Mouse (Mus musculus) gastrocnemius, adult 2 months (tissue): Measurements from ENCODE around the gene Anxa11. TPM values are rescaled to one million over a fixed set of nuclear protein-coding genes. Genes with fewer than 3 reads are reported as not detected.
"Not testable (repeated sequence)": the region's sequence is repeated elsewhere in the genome, so short reads cannot be mapped to it uniquely, and the experiment has no call there.

Experiments used
- DNase-seq: peaks from one replicate; pipeline ENCODE4 v3.0.0; 2022
- H3K27ac ChIP-seq: fragments of 200-600 bp; 2 replicates; pipeline ENCODE4 v1.8.1; 2022; ENCODE audit warnings: mild to moderate bottlenecking
- H3K4me3 ChIP-seq: fragments of 200-600 bp; 2 replicates; pipeline ENCODE4 v1.8.1; 2022; ENCODE audit warnings: mild to moderate bottlenecking, moderate library complexity
- CTCF ChIP-seq: fragments of 200-600 bp; IDR thresholded peaks from 2 replicates; pipeline ENCODE4 v1.8.1; 2022; ENCODE audit warnings: antibody characterized with exemption, mild to moderate bottlenecking, moderate library complexity
- intact Hi-C: fragments of 180-260 bp; cut with DNase I; formaldehyde crosslinking; loops from one replicate; pipeline ENCODE4 v1.15.1; 2025
- total RNA-seq, 2 experiments: library from RNA; stranded (reverse); gene quantifications; 2 replicates each; pipeline ENCODE4 v1.2.3; 2021

The Anxa11 gene
- total RNA-seq, 2 experiments from 2014 or later = 97.4 to 99.1 TPM

DNA sequence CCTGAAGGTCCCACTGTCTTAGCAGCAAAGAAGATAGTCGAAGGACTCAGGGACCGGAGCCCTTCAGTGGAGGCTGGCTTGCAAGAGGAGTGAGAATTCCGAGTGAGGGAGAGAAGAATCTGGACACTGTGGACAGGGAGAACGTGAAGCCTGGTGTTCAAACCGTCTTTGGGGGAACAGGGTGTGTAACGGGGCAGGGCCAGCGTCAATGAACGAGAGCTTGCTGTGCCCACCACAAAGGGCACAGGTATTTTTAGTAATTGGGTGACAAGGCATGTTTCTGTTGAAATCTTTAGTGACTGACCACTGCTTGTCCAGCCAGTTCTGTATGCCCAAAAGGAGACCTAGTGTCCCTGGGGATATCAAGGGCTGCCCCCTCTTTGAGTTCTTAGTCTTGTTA lies 4.6 kb downstream of the Anxa11 start:
- TF ChIP-seq CTCF = no peak
- Histone ChIP-seq H3K27ac (peak overlapping the region; percentile 81), H3K4me3 (peak overlapping the region; percentile 18)
- peak; percentile 56 for DNase-seq
- intact Hi-C loops = no loop called here

DNA sequence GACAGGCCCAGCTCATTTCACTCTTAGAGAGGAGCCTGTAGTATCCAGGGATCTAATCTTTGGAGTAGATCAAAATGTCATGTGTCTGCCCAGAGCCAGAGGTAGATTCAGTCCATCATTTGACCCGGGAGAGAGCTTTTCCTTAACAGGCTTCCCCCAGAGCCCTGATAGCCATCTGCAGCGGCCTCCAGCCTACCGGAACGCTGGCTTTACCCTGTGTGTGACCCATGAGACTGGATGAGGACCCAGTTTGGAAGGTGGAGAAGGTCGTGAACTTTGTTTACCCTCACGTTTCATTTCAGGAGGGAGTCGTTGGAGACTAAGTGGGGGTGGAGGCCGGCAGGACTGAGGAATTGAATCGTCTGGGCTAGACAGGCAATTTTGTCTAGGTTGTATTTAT lies 5.7 kb downstream of the Anxa11 start:
- DNase-seq = no peak
- H3K27ac ChIP-seq = peak overlapping the region; percentile 81
- intact Hi-C loops = no loop called here
- peak overlapping the region; percentile 15; the same call in 1 of the 2 replicates for H3K4me3 ChIP-seq
- no peak for TF ChIP-seq CTCF

DNA sequence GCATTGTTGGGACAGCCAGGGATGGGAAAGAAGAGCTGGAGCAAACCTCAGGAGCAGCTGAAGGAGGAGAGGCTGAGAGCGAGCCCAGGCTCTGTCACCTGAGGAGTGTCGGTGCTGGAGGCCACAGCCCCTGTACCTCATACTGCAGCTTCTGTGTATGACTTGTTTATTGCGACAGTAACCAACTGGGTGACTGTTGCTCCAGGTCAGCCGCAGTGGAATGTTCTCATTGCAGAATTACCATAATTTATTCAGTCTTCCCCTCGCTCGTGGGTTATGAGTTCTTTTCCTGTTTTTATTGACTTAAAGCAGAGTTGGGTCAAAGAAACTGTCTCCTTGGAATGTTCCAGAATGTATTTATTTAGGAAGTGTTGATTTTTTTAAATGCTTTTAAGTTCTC lies 6.3 kb downstream of the Anxa11 start:
- Histone ChIP-seq H3K27ac (peak overlapping the region; percentile 81), H3K4me3 (no peak overlapping the region; the same call in 1 of the 2 replicates)
- no peak for TF ChIP-seq CTCF
- intact Hi-C loops = no loop called here
- no peak for DNase-seq

DNA sequence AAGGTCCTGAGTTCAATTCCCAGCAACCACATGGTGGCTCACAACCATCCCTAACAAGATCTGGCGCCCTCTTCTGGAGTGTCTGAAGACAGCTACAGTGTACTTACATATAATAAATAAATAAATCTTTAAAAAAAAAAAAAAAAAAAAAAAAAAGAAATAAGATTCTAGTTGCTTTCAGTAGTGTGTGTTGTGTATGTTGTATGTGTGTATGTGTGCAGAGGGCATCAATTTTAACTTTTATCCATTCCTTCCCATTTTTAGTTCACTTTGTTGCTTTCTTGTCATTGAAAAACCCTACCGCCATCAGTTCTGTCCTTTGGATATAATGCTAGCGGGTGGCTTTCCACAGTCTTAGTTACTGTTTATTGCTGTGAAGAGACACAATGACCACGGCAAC lies 6.8 kb downstream of the Anxa11 start:
- H3K4me3 ChIP-seq, intact Hi-C loops, DNase-seq, H3K27ac ChIP-seq: not testable (repeated sequence)

DNA sequence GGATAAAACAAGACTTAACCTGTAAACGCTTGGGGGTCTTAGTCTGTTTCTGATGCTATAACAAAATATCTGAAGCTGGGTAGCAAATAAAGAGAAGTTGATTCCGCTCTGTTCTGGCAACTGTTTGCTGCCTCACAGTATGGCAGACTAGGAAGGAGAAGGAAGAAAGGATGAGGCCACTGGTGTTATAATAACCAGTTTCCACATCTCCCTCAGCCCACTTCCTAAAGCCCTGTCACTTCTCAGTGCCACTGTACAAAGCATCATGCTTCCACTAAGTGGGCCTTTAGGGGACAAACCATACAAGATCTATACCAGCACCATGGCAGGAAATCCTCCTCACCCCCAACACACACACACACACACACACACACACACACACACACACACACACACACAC lies 8.5 kb downstream of the Anxa11 start:
- intact Hi-C loops = no loop called here
- no peak overlapping the region for H3K4me3 ChIP-seq
- peak overlapping the region; percentile 38 for H3K27ac ChIP-seq
- TF ChIP-seq CTCF = no peak
- DNase-seq = no peak

DNA sequence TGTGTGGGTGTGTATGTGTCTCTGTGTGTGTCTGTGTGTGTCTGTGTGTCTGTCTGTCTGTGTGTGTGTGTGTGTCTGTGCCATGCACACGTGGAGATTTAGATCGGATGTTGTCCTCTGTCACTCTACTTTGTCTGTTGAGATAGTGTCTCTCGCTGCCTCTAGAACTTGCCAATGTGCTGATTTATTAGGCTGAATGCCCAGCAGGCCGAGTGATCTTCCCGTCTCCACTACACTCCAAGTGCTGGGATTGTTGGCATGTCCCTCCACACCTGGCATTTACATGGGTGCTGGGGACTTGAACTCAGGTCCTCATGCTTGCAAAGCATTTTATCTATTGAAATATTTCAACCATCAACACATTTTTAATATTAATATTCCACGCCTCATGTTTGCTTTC lies 9.2 kb downstream of the Anxa11 start:
- DNase-seq = peak; percentile 46
- peak overlapping the region; percentile 69 for H3K27ac ChIP-seq

DNA sequence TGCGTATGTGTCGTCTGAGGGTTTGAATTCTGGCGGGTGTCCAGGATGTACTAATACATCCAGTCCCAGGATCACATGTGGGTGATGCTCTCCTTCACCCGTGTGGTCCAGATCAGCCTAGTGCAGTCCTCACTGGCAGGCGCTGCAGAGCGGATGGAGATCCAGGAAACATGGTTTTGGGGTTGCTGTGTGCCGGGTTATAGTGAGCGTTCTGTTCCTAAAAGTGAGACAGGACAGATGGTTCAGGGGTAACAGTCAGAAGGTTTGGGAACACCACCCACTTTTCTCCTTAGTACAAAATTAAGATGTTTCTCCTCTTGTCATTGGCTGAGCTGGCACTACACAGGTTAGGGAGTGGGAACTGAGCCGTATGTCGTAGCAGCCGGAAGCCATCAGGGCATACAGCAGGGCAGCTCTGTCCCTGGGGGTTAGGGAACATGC lies 10.2 kb downstream of the Anxa11 start:
- peak overlapping the region; percentile 69 for H3K27ac ChIP-seq
- TF ChIP-seq CTCF = no peak
- intact Hi-C loops = no loop called here
- H3K4me3 ChIP-seq = no peak overlapping the region
- no peak for DNase-seq

More for the DNA sequence above, 9.2 kb downstream of the Anxa11 start:
- no peak overlapping the region for H3K4me3 ChIP-seq
- intact Hi-C loops = no loop called here
- no peak for TF ChIP-seq CTCF

DNA sequence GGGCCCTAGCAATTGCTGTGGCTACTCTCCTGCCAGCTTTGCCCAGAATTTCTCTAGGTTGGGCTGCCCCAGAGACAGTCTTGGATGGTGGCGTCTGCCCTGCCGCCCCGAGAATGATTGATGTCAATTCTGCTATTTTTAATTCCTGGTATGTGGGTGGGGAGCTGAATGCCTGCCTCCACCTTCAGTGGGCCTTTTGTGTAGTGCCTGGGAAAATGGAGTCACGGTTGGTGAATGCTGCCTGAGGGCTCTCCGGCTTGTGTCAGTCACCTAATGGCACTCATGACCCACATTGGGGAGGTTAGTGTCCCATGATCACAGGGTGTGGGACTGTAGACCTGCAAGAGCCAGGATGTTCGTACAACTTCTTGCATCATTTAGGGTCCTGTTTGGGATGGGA lies 11.3 kb downstream of the Anxa11 start:
- no peak overlapping the region for H3K4me3 ChIP-seq
- no peak for TF ChIP-seq CTCF
- no peak for DNase-seq
- intact Hi-C loops = no loop called here
- peak overlapping the region; percentile 69 for H3K27ac ChIP-seq

DNA sequence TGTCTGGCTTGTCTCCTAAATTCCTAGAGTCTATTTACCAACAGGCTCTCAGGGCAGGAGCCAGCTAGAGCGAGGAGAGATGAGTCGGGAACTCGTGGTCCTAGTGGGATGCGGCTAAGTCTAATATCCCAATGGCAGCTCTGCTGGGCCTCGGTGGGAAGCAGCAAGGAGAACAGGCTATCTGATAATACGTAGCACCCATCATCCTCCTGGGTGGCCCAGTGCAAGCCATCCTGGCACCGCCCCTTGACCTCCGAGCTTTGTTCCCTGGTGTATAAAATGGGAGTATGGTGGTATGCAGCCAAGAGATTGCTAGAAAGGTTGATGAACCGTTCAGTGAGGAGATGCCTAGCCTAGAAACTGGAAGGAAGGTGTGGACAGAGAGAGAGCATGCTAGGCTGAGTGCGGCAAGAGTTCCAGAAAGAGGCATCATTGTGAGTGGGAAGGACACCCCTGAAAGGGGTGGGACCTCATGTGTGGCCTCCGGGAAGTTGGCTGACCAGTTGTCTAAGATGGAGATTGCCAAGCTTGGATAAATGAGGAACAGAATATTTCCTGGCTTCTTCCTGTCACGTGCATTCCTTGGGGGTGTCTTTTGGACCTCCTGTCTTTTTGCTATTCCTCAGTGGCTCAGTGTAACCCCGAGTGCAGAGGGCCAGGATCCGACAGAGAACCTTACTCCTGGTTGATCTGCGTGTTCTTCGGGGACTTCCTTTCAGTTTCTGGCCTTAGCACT lies 11.9 kb downstream of the Anxa11 start:
- TF ChIP-seq CTCF = no peak
- intact Hi-C loops = no loop called here
- H3K27ac ChIP-seq = peak overlapping the region; percentile 69
- no peak for DNase-seq
- peak overlapping the region; percentile 23; the same call in 1 of the 2 replicates for H3K4me3 ChIP-seq

DNA sequence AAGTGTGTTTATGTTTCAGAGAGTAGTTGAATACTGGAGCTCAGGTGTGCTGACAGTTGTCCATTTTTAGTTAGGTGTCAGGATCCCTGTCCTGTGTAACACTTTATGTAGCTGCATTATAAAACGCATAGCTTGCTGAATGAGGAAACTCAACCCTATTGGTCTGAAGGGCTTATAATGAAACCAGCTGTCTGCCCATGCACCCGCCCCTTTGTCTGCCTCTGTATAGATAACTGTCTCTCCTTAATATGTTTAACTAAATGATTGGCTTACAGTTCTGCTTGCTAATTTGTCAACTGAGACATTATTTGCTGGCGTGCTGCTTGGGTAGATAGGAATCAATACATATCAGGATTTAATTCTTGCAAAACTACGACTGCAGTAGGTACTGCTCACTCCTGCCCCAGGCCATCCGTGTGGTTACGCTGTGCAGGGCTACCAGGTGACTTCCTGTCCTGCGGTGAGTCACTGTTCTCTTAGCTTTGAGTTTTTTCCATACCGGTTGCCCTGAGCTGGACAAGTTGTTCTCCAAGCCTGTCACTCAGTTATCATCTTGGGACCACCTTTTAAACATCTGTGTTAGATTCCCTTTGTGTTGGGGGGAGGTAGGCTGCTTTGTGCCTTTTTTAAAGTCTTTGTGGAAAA lies 13.4 kb downstream of the Anxa11 start:
- intact Hi-C loops = no loop called here
- no peak for TF ChIP-seq CTCF
- H3K27ac ChIP-seq = 0 out of 2 replicates have a peak overlapping the region, but pooled peaks have one; percentile 12
- no peak for DNase-seq
- H3K4me3 ChIP-seq = no peak overlapping the region

DNA sequence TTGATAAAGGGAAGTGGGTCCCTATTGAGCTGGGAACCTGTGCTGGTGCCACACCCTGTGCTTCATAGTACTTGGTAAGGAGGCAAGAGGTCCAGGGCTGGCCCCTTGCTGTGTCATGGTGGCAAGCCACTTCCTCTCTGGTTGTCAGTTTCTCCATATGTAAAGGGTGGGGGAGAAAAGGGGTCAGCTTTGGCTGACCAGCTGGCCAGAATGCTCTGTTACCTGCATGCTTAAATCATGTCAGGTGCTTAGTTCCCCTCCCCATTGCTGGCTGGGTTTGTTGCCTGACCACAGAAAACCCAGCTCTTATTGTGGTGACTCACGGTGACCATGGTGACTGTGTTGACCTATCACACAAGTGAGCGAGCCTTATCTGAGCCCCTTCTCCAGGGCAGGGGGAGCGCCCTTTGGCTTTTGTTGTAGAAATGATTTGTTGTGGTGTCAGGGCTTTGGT lies 15.2 kb downstream of the Anxa11 start:
- intact Hi-C loops = no loop called here
- DNase-seq = peak; percentile 11
- no peak for TF ChIP-seq CTCF

DNA sequence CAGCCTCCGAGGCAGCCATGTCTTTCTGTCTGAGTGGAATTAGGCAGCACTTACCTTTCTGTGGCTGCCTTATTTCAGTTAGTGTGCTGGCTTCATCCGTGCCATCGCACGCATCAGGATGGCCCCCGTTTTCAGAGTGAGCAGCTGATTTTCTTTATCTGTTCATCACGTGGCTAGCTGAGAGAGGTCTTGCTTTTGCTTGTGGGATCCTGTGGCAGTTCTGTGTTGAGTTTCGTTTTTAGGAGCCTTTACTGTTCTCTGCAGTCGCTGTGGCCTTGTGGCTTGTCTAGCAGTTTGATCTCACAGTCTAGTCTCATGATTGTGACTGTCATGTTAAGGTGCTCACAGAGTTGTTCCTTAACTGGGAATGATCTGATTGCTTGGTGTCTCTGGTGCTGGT lies 16.0 kb downstream of the Anxa11 start:
- no peak for TF ChIP-seq CTCF
- Histone ChIP-seq H3K4me3 (no peak overlapping the region), H3K27ac (peak overlapping the region; percentile 31; the same call in 1 of the 2 replicates)
- intact Hi-C loops = no loop called here
- peak; percentile 4 for DNase-seq

More for the DNA sequence above, 15.2 kb downstream of the Anxa11 start:
- H3K4me3 ChIP-seq = no peak overlapping the region
- H3K27ac ChIP-seq = peak overlapping the region; percentile 49; the same call in 1 of the 2 replicates

DNA sequence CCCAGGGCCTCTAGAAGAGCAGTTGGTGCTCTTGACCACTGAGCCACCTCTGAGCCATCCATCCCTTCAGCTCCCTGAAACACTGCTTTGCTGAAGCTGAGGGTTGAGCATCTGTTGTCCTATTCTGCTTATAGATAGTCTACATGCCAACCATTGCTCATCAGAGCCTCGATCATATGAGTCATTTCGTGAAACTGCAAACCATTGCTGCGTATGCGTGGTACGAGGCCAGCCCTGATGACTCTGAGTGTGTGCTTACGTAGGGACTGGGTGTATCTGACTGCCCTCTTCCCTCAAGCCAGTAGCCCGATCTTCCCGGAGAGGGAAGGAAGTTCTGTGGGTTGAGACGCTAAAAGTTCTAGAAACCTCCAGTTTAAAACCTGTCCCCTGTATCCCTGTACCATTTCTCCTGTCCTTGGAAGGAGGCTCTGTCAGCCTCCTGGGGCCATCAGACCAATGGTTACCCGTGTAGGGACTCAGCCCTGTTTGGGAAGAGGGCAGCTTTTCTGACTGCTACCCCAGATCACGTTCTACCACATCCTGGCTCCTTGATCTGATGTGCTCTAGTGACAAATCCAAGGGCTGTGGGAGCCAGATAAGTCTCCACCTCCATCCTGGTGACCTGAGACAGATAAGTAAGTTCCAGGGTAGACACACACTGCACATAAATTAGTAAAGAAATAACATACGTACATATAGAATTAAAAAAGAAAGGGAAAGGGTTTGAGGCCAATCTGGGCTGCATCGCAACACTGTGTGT lies 20.0 kb downstream of the Anxa11 start:
- TF ChIP-seq CTCF = no peak
- Histone ChIP-seq H3K4me3 (no peak overlapping the region), H3K27ac (peak overlapping the region; percentile 58)
- intact Hi-C loops = no loop called here
- DNase-seq = no peak
